Mouse (Mus musculus) CD8-positive naive resting alpha-beta T cell, adult 57 days (primary cell): ENCODE data around the gene Hfm1. TPM values are rescaled to one million over a fixed set of nuclear protein-coding genes. Genes with fewer than 3 reads are reported as not detected.

ENCODE experiments used
- total RNA-seq: library from RNA; stranded (reverse); gene quantifications from one replicate; pipeline ENCODE4 v1.2.4, GENCODE M21; 2023

Hfm1 gene
- not detected for total RNA-seq

DNA sequence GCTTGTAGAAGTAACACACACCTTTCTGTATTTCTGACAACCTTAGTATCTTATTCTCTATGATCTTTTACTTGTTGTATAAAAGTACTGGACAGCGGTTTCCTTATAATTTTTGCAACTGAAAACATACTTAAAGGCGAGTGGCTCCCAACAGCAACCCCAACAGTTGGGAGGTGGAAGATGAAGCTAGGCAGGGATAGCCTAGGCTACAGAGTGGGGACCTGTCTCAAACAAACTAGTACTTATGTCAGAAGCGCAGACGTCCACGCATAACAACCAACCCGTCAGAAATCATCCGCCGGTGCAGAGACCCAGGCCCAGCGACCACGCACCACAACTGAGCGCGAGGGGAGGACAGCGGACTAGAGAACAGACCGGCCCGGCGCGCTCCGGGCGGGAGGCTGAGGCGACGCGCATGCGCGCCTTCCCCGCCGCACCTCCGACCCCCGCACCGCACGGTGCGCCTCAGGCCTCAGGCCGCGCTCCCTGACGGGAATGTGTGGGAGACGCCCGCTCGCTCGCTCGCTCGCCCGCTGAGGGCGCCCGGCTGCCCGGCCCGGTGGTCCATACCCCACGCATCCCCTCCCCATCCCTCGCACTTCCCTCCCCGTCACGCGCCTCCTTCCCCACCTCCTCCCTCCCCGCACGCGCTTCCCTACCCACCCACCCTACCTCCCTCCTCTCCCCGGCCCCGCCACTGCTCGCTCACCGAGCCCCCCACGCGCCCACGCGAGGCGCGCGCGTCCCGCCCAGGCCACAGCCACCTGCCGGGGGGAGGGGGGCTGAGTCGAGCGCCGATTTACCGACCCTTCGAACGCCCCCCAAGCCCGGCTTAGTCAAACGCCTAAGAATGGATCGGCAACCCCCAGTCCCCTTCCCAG is at the start of gene Hfm1:
Gene Hfm1 (minus strand): TSS at position 834 of the 881 bp plus-strand sequence.

GRCm38 (mm10) chr5:106963584-106964512 is 37.7 kb upstream of the Hfm1 start, which contains the start of gene Cdc7:
Gene Cdc7 (plus strand): TSS chr5:106964322.

Other genes starting within 250 kb of the Hfm1 start
- gene Zfp644, start 229.0 kb downstream of the Hfm1 start, total RNA-seq: 187 TPM
- gene Cdc7, start 38.0 kb upstream of the Hfm1 start, total RNA-seq: 11.9 TPM